Mouse (Mus musculus) intestine, embryonic 15.5 days (tissue): ENCODE results near the gene Prkcb. TPM values are rescaled to one million over a fixed set of nuclear protein-coding genes. Genes with fewer than 3 reads are reported as not detected.
A peak's percentile ranks its signal among the peaks of the same experiment; 100 is the strongest.

Experiments used
- ATAC-seq: fragments of 200-750 bp; cut with Nextera tagmentation; 2 replicates; pipeline ENCODE4 v1.8.0; 2017; ENCODE audit warnings: moderate TSS enrichment, moderate library complexity
- H3K27ac ChIP-seq: fragments of 300-500 bp; sonication (generic); 2 replicates; pipeline ENCODE4 v1.5.1; 2015; ENCODE audit warnings: mild to moderate bottlenecking, inconsistent platforms
- H3K27me3 ChIP-seq: fragments of 300-500 bp; sonication (generic); replicated peaks from 2 replicates; pipeline ENCODE4 v1.6.1; 2015; ENCODE audit warnings: inconsistent platforms
- H3K36me3 ChIP-seq: fragments of 300-500 bp; sonication (generic); 2 replicates; pipeline ENCODE4 v1.6.1; 2015; ENCODE audit warnings: inconsistent platforms
- H3K4me1 ChIP-seq: fragments of 300-500 bp; sonication (generic); replicated peaks from 2 replicates; pipeline ENCODE4 v1.6.1; 2015; ENCODE audit warnings: inconsistent platforms
- H3K4me2 ChIP-seq: fragments of 300-500 bp; sonication (generic); replicated peaks from 2 replicates; pipeline ENCODE4 v1.6.1; 2015; ENCODE audit warnings: mild to moderate bottlenecking, inconsistent platforms
- H3K4me3 ChIP-seq: fragments of 300-500 bp; sonication (generic); replicated peaks from 2 replicates; pipeline ENCODE4 v1.5.1; 2015; ENCODE audit warnings: inconsistent platforms
- H3K9ac ChIP-seq: fragments of 300-500 bp; sonication (generic); 2 replicates; pipeline ENCODE4 v1.6.1; 2015; ENCODE audit warnings: inconsistent platforms
- H3K9me3 ChIP-seq: fragments of 300-500 bp; sonication (generic); 2 replicates; pipeline ENCODE4 v1.6.1; 2016; ENCODE audit warnings: inconsistent platforms
- WGBS: fragments of 180-500 bp; shearing (Covaris S2); methylation state at CpG from one replicate; pipeline ENCODE4 v1.1.7; 2015; 5-methylcytosine and 5-hydroxymethylcytosine counted together
- polyA plus RNA-seq: library from polyadenylated mRNA; unstranded; fragments of >200 nt; fragmentation: Nextera tagmentation; extraction: Ambion mirVana; gene quantifications from 2 replicates; pipeline ENCODE4 v1.2.1, GENCODE M21; 2015

The Prkcb gene
- polyA plus RNA-seq, 1 experiment from 2014 or later, result 12.3 TPM

DNA sequence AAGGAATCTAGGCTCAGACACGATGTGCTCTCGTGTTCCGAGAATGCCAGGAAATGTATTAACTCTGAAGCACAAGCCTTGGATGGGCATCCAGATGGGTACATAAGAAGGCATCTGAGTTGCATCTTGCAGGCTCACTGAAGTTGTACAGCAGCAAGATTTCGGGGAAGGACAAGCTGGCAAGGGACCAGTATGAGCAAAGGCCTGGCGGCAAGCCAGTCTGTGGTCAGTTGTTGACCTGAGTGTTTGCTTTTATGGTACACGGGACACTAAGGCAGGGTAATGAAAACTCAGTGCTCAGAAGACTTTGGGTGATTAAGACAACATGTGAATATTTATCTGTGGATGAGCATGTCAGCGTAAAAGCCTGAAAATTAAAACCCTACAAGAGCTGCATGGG, 69.3 kb downstream of the Prkcb start:
- WGBS, result 84% methylated on average over 7 of the region's 7 CpGs
- Histone ChIP-seq H3K27me3 (no peaks in the 10 kb centered on the region), H3K36me3 (no peaks in the 10 kb centered on the region), H3K9me3 (no peaks in the 10 kb centered on the region), H3K9ac (no peak overlapping the region), H3K27ac (no peak overlapping the region), H3K4me1 (no peaks in the 10 kb centered on the region), H3K4me3 (no peak overlapping the region), H3K4me2 (no peak overlapping the region)
- ATAC-seq, result no peak

GRCm38 (mm10) chr7:122366635-122367034, 78.1 kb downstream of the Prkcb start:
- whole genome bisulfite sequencing, result 67% methylated on average over 1 of the region's 1 CpGs

GRCm38 (mm10) chr7:122367303-122368007, 78.9 kb downstream of the Prkcb start:
- Histone ChIP-seq H3K9ac (no peak overlapping the region), H3K27me3 (no peaks in the 10 kb centered on the region), H3K36me3 (no peaks in the 10 kb centered on the region), H3K27ac (no peak overlapping the region), H3K4me3 (no peak overlapping the region), H3K4me2 (no peak overlapping the region), H3K9me3 (no peaks in the 10 kb centered on the region), H3K4me1 (no peaks in the 10 kb centered on the region)
- ATAC-seq, result no peak
- 88% methylated on average over 7 of the region's 7 CpGs for WGBS

More at GRCm38 (mm10) chr7:122366635-122367034, 78.1 kb downstream of the Prkcb start:
- Histone ChIP-seq H3K36me3 (no peaks in the 10 kb centered on the region), H3K9me3 (no peaks in the 10 kb centered on the region), H3K4me3 (no peak overlapping the region), H3K27ac (no peak overlapping the region), H3K4me1 (no peaks in the 10 kb centered on the region), H3K9ac (no peak overlapping the region), H3K27me3 (no peaks in the 10 kb centered on the region), H3K4me2 (no peak overlapping the region)
- no peak for ATAC-seq

GRCm38 (mm10) chr7:122370488-122370887, 81.9 kb downstream of the Prkcb start:
- 89% methylated on average over 12 of the region's 12 CpGs for WGBS
- no peaks in the 10 kb centered on the region for H3K27me3 ChIP-seq
- no peak overlapping the region for H3K4me3 ChIP-seq
- H3K9ac ChIP-seq, result no peak overlapping the region
- no peaks in the 10 kb centered on the region for H3K9me3 ChIP-seq
- H3K27ac ChIP-seq, result no peak overlapping the region
- no peak for ATAC-seq
- H3K36me3 ChIP-seq, result no peaks in the 10 kb centered on the region
- no peak overlapping the region for H3K4me2 ChIP-seq
- H3K4me1 ChIP-seq, result no peaks in the 10 kb centered on the region

- 76% methylated on average over 5 of the region's 5 CpGs for WGBS
- ATAC-seq, result no peak
- no peaks in the 10 kb centered on the region for H3K36me3 ChIP-seq
Measured at GRCm38 (mm10) chr7:122371947-122372346, 83.4 kb downstream of the Prkcb start.

GRCm38 (mm10) chr7:122372349-122372748, 83.8 kb downstream of the Prkcb start:
- Histone ChIP-seq H3K27me3 (no peaks in the 10 kb centered on the region), H3K9ac (no peak overlapping the region), H3K4me2 (no peak overlapping the region), H3K4me1 (no peaks in the 10 kb centered on the region), H3K27ac (no peak overlapping the region), H3K9me3 (no peaks in the 10 kb centered on the region), H3K36me3 (no peaks in the 10 kb centered on the region), H3K4me3 (no peak overlapping the region)
- ATAC-seq, result no peak
- WGBS, result 67% methylated on average over 3 of the region's 3 CpGs

More at GRCm38 (mm10) chr7:122371947-122372346, 83.4 kb downstream of the Prkcb start:
- Histone ChIP-seq H3K27me3 (no peaks in the 10 kb centered on the region), H3K27ac (no peak overlapping the region), H3K9me3 (no peaks in the 10 kb centered on the region), H3K4me3 (no peak overlapping the region), H3K9ac (no peak overlapping the region), H3K4me2 (no peak overlapping the region), H3K4me1 (no peaks in the 10 kb centered on the region)

DNA sequence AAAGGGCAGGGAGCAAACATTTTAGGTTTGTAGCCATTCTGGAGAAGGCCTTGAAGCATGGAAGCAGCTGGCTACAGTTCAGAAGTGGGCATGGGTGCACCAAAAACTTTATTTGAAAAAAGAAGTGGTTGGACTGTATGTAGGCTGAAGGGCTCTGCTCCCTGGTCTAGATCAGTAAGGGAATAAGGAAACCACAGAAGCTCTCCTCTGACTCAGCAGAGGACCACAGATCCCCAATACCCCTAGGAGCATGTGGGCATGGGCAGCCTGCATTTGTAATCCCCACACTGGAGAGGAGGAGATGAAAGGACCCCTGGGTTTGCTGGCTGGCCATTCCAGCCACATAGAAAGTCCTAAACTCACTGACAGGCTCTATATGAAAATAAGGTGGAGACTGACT, 88.3 kb downstream of the Prkcb start:
- Histone ChIP-seq H3K4me2 (no peak overlapping the region), H3K4me3 (no peak overlapping the region)
- no peak for ATAC-seq

GRCm38 (mm10) chr7:122377967-122378366, 89.4 kb downstream of the Prkcb start:
- Histone ChIP-seq H3K36me3 (no peaks in the 10 kb centered on the region), H3K4me1 (peaks cover 3% of the 10 kb centered on the region; the same call in 1 of the 2 replicates), H3K4me3 (no peak overlapping the region), H3K27ac (no peak overlapping the region), H3K4me2 (no peak overlapping the region), H3K9ac (no peak overlapping the region), H3K27me3 (no peaks in the 10 kb centered on the region), H3K9me3 (no peaks in the 10 kb centered on the region)
- no peak for ATAC-seq
- 78% methylated on average over 3 of the region's 3 CpGs for WGBS

More for the DNA sequence above, 88.3 kb downstream of the Prkcb start:
- no peak overlapping the region for H3K9ac ChIP-seq
- no peaks in the 10 kb centered on the region for H3K9me3 ChIP-seq
- no peaks in the 10 kb centered on the region for H3K36me3 ChIP-seq
- no peak overlapping the region for H3K27ac ChIP-seq
- no peaks in the 10 kb centered on the region for H3K27me3 ChIP-seq
- H3K4me1 ChIP-seq, result peaks cover 3% of the 10 kb centered on the region; the same call in 1 of the 2 replicates

DNA sequence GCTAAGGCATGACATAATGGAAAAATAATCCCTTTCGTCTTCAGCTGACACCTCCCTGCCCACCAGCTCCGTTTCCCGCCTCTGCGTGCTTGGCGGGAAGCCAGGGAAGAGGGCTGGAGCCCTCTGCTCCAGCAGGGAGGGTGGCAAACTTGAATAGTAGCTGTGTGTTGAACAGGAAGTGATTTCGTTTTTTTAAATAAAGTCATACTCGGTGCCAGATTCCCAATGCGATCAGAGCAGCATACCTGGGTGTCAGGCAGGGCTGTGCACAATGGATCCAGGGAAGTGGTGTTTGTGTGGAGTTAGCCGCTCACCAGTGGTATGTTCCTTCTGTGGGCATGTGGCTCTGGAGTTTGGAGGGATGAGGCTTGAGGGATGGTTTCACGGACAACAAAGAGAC, 89.9 kb downstream of the Prkcb start:
- Histone ChIP-seq H3K4me3 (no peak overlapping the region), H3K4me1 (peaks cover 3% of the 10 kb centered on the region; the same call in 1 of the 2 replicates), H3K9me3 (no peaks in the 10 kb centered on the region), H3K9ac (no peak overlapping the region), H3K27me3 (no peaks in the 10 kb centered on the region), H3K36me3 (no peaks in the 10 kb centered on the region), H3K27ac (no peak overlapping the region), H3K4me2 (no peak overlapping the region)
- peak; percentile 12; the same call in 1 of the 2 replicates for ATAC-seq
- WGBS, result 38% methylated on average over 10 of the region's 10 CpGs

- H3K4me1 ChIP-seq, result peaks cover 3% of the 10 kb centered on the region; the same call in 1 of the 2 replicates
- no peak for ATAC-seq
- H3K27me3 ChIP-seq, result no peaks in the 10 kb centered on the region
- H3K4me3 ChIP-seq, result no peak overlapping the region
- H3K4me2 ChIP-seq, result no peak overlapping the region
- no peak overlapping the region for H3K9ac ChIP-seq
- no peak overlapping the region for H3K27ac ChIP-seq
- WGBS, result 81% methylated on average over 7 of the region's 7 CpGs
- H3K9me3 ChIP-seq, result no peaks in the 10 kb centered on the region
- no peaks in the 10 kb centered on the region for H3K36me3 ChIP-seq
Measured at GRCm38 (mm10) chr7:122379292-122379691, 90.7 kb downstream of the Prkcb start.

DNA sequence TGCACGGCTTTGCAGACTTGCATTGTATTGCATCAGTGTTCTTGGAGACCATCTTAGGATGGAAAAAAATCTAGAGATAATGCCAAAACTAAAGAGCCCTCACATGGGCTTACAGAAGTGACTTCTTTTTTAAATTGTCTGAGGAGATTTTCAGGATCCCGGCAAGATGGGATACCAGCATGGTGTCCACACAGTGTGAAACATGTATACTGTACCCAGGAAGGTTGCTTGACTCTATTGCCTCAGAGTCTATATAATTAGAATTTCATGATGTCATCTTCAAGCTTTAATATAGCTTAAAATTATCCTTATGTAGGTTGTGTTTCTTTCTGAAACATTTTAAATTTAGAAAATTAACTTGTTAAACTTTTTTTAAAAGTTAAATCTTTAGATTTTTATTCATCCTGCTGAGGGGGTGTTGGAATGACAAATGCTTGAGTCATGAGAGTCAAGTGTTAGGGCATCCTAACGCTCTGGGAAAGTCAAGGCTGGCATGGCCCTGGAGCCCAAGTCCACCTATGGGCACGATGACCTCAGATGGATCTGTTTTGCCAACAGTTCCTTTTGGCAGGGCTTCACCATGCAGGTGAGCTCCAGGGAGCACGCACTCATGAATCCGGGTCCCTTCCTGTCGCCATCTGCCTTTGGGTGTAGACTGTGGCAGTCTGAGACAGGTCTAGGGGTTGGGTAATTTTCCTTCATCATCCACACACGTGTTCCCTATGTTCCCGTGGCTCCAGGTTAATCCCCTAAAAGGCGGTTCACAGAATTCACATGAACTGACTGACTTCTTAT, 92.0 kb downstream of the Prkcb start:
- H3K4me2 ChIP-seq, result no peak overlapping the region
- ATAC-seq, result no peak
- no peak overlapping the region for H3K4me3 ChIP-seq
- H3K27me3 ChIP-seq, result no peaks in the 10 kb centered on the region
- WGBS, result 86% methylated on average over 10 of the region's 10 CpGs
- H3K36me3 ChIP-seq, result no peaks in the 10 kb centered on the region
- H3K9ac ChIP-seq, result no peak overlapping the region
- H3K9me3 ChIP-seq, result no peaks in the 10 kb centered on the region
- peaks cover 3% of the 10 kb centered on the region; the same call in 1 of the 2 replicates for H3K4me1 ChIP-seq
- H3K27ac ChIP-seq, result no peak overlapping the region

- Histone ChIP-seq H3K27me3 (no peaks in the 10 kb centered on the region), H3K4me1 (peaks cover 3% of the 10 kb centered on the region; the same call in 1 of the 2 replicates), H3K9ac (no peak overlapping the region), H3K36me3 (no peaks in the 10 kb centered on the region), H3K9me3 (no peaks in the 10 kb centered on the region), H3K4me2 (no peak overlapping the region), H3K27ac (no peak overlapping the region), H3K4me3 (no peak overlapping the region)
- ATAC-seq, result no peak
- WGBS, result 53% methylated on average over 10 of the region's 10 CpGs
Measured at GRCm38 (mm10) chr7:122381560-122381959, 93.0 kb downstream of the Prkcb start.
